Mouse (Mus musculus): Measurements from ENCODE around the gene Brca2. TPM values are rescaled to one million over a fixed set of nuclear protein-coding genes. Genes with fewer than 3 reads are reported as not detected.
A peak's percentile ranks its signal among the peaks of the same experiment; 100 is the strongest.

Brca2 gene
- polyA plus RNA-seq, 1 experiment: 2.2 TPM

- Histone ChIP-seq H3K36me3 (ENCODE audit: control insufficient read depth, insufficient read depth, low read length) (no peaks in the 10 kb centered on the region), H3K27ac (ENCODE audit: insufficient read depth, low read depth, low read length) (no peak overlapping the region), H3K27me3 (replicated peaks; ENCODE audit: control insufficient read depth, insufficient read depth, low read length) (no peaks in the 10 kb centered on the region), H3K4me1 (ENCODE audit: control insufficient read depth, insufficient read depth, low read length) (no peaks in the 10 kb centered on the region), H3K4me3 (ENCODE audit: insufficient read depth, low read depth, low read length) (no peak overlapping the region)
- WGBS: 92% methylated on average over 2 of the region's 2 CpGs
- no peak for TF ChIP-seq POLR2A (IDR thresholded peaks at IDR 0.05; ENCODE audit: low read depth, low read length)
- TF ChIP-seq CTCF (conservative IDR thresholded peaks at IDR 0.05; ENCODE audit: insufficient read depth, insufficient read length, low read depth, low read length): no peak
- DNase-seq: no peak
These were observed 2.8 kb downstream of the Brca2 start for GRCm38 (mm10) chr5:150525239-150525638.

GRCm38 (mm10) chr5:150541302-150541701 is 18.9 kb downstream of the Brca2 start:
- Histone ChIP-seq H3K27ac (ENCODE audit: insufficient read depth, low read depth, low read length) (no peak overlapping the region), H3K36me3 (ENCODE audit: control insufficient read depth, insufficient read depth, low read length) (no peaks in the 10 kb centered on the region; the same call in 1 of the 2 replicates), H3K4me3 (ENCODE audit: insufficient read depth, low read depth, low read length) (no peak overlapping the region), H3K4me1 (ENCODE audit: control insufficient read depth, insufficient read depth, low read length) (no peaks in the 10 kb centered on the region), H3K27me3 (replicated peaks; ENCODE audit: control insufficient read depth, insufficient read depth, low read length) (no peaks in the 10 kb centered on the region)
- DNase-seq: no peak
- TF ChIP-seq CTCF (conservative IDR thresholded peaks at IDR 0.05; ENCODE audit: insufficient read depth, insufficient read length, low read depth, low read length) (no peak), POLR2A (IDR thresholded peaks at IDR 0.05; ENCODE audit: low read depth, low read length) (no peak)
- 98% methylated on average over 1 of the region's 1 CpGs for WGBS

GRCm38 (mm10) chr5:150543184-150543583 is 20.8 kb downstream of the Brca2 start:
- TF ChIP-seq POLR2A (IDR thresholded peaks at IDR 0.05; ENCODE audit: low read depth, low read length) (no peak), CTCF (conservative IDR thresholded peaks at IDR 0.05; ENCODE audit: insufficient read depth, insufficient read length, low read depth, low read length) (no peak)
- no peak overlapping the region for H3K27ac ChIP-seq (ENCODE audit: insufficient read depth, low read depth, low read length)
- WGBS: 56% methylated on average over 2 of the region's 2 CpGs

GRCm38 (mm10) chr5:150551637-150552036 is 29.2 kb downstream of the Brca2 start:
- Histone ChIP-seq H3K27me3 (replicated peaks; ENCODE audit: control insufficient read depth, insufficient read depth, low read length) (no peaks in the 10 kb centered on the region), H3K4me3 (ENCODE audit: insufficient read depth, low read depth, low read length) (no peak overlapping the region), H3K36me3 (ENCODE audit: control insufficient read depth, insufficient read depth, low read length) (no peaks in the 10 kb centered on the region), H3K4me1 (ENCODE audit: control insufficient read depth, insufficient read depth, low read length) (no peaks in the 10 kb centered on the region), H3K27ac (ENCODE audit: insufficient read depth, low read depth, low read length) (no peak overlapping the region)
- WGBS: 64% methylated on average over 3 of the region's 3 CpGs
- no peak for DNase-seq
- TF ChIP-seq CTCF (conservative IDR thresholded peaks at IDR 0.05; ENCODE audit: insufficient read depth, insufficient read length, low read depth, low read length) (0 out of 2 replicates have a peak, but pooled peaks have one; percentile 14), POLR2A (IDR thresholded peaks at IDR 0.05; ENCODE audit: low read depth, low read length) (no peak)

More at GRCm38 (mm10) chr5:150543184-150543583, 20.8 kb downstream of the Brca2 start:
- DNase-seq: no peak
- no peaks in the 10 kb centered on the region for H3K27me3 ChIP-seq (replicated peaks; ENCODE audit: control insufficient read depth, insufficient read depth, low read length)
- H3K36me3 ChIP-seq (ENCODE audit: control insufficient read depth, insufficient read depth, low read length): no peaks in the 10 kb centered on the region; the same call in 1 of the 2 replicates
- H3K4me1 ChIP-seq (ENCODE audit: control insufficient read depth, insufficient read depth, low read length): no peaks in the 10 kb centered on the region
- H3K4me3 ChIP-seq (ENCODE audit: insufficient read depth, low read depth, low read length): no peak overlapping the region

GRCm38 (mm10) chr5:150559519-150560103 is 37.2 kb downstream of the Brca2 start:
- TF ChIP-seq CTCF (conservative IDR thresholded peaks at IDR 0.05; ENCODE audit: insufficient read depth, insufficient read length, low read depth, low read length) (no peak), POLR2A (IDR thresholded peaks at IDR 0.05; ENCODE audit: low read depth, low read length) (no peak)
- no peak overlapping the region for H3K4me3 ChIP-seq (ENCODE audit: insufficient read depth, low read depth, low read length)
- no peaks in the 10 kb centered on the region for H3K36me3 ChIP-seq (ENCODE audit: control insufficient read depth, insufficient read depth, low read length)
- 95% methylated on average over 6 of the region's 6 CpGs for WGBS
- no peaks in the 10 kb centered on the region for H3K4me1 ChIP-seq (ENCODE audit: control insufficient read depth, insufficient read depth, low read length)
- no peak for DNase-seq
- H3K27me3 ChIP-seq (replicated peaks; ENCODE audit: control insufficient read depth, insufficient read depth, low read length): no peaks in the 10 kb centered on the region
- H3K27ac ChIP-seq (ENCODE audit: insufficient read depth, low read depth, low read length): no peak overlapping the region

GRCm38 (mm10) chr5:150560851-150561250 is 38.4 kb downstream of the Brca2 start:
- H3K4me1 ChIP-seq (ENCODE audit: control insufficient read depth, insufficient read depth, low read length): no peaks in the 10 kb centered on the region
- no peak overlapping the region for H3K4me3 ChIP-seq (ENCODE audit: insufficient read depth, low read depth, low read length)
- no peaks in the 10 kb centered on the region for H3K27me3 ChIP-seq (replicated peaks; ENCODE audit: control insufficient read depth, insufficient read depth, low read length)
- H3K27ac ChIP-seq (ENCODE audit: insufficient read depth, low read depth, low read length): no peak overlapping the region
- 95% methylated on average over 5 of the region's 5 CpGs for WGBS
- no peaks in the 10 kb centered on the region for H3K36me3 ChIP-seq (ENCODE audit: control insufficient read depth, insufficient read depth, low read length)
- TF ChIP-seq CTCF (conservative IDR thresholded peaks at IDR 0.05; ENCODE audit: insufficient read depth, insufficient read length, low read depth, low read length) (no peak), POLR2A (IDR thresholded peaks at IDR 0.05; ENCODE audit: low read depth, low read length) (no peak)
- DNase-seq: no peak

GRCm38 (mm10) chr5:150561376-150561775 is 38.9 kb downstream of the Brca2 start:
- H3K4me3 ChIP-seq (ENCODE audit: insufficient read depth, low read depth, low read length): no peak overlapping the region
- H3K27me3 ChIP-seq (replicated peaks; ENCODE audit: control insufficient read depth, insufficient read depth, low read length): no peaks in the 10 kb centered on the region
- H3K4me1 ChIP-seq (ENCODE audit: control insufficient read depth, insufficient read depth, low read length): no peaks in the 10 kb centered on the region
- H3K27ac ChIP-seq (ENCODE audit: insufficient read depth, low read depth, low read length): no peak overlapping the region
- H3K36me3 ChIP-seq (ENCODE audit: control insufficient read depth, insufficient read depth, low read length): no peaks in the 10 kb centered on the region
- DNase-seq: no peak
- TF ChIP-seq CTCF (conservative IDR thresholded peaks at IDR 0.05; ENCODE audit: insufficient read depth, insufficient read length, low read depth, low read length) (no peak), POLR2A (IDR thresholded peaks at IDR 0.05; ENCODE audit: low read depth, low read length) (no peak)

All from kidney, adult 2 months (tissue).